Mouse (Mus musculus) adrenal gland, postnatal 25 days (tissue): ENCODE measurements around the gene Ttc7b. TPM values are rescaled to one million over a fixed set of nuclear protein-coding genes. Genes with fewer than 3 reads are reported as not detected.
A peak's percentile ranks its signal among the peaks of the same experiment; 100 is the strongest.

Source experiments
- DNase-seq: peaks from one replicate; pipeline ENCODE4 v3.0.0; 2021; ENCODE audit warnings: mixed read lengths
- total RNA-seq: library from RNA; stranded (reverse); gene quantifications from 2 replicates; pipeline ENCODE4 v1.2.3, GENCODE M21; 2021

Ttc7b gene
- total RNA-seq, 1 experiment from 2014 or later, result 92.8 TPM

GRCm38 (mm10) chr12:100381941-100382340 lies 138.7 kb downstream of the Ttc7b start:
- DNase-seq, result no peak

GRCm38 (mm10) chr12:100380697-100381291 lies 139.8 kb downstream of the Ttc7b start:
- DNase-seq, result no peak

- no peak for DNase-seq
Observed at GRCm38 (mm10) chr12:100379833-100380232, 140.8 kb downstream of the Ttc7b start.

DNA sequence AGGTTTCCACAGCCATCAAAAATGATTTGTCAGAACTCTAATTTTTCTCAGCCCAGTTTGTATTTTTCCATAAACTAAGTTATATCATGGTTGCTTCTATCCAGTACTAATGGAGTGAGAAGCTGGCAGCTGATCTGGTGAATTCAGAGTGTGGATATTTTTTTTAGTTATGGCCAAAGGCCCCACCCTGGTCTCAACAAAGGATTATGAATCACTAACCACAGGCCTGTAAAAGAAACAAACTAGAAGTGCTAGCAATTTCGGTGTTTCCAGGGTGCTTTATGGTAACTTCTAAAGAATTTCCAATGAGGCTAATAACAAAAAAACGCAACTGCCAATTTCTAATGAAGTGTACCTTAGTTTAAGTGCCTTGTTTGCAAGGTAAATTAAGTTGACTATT lies 142.4 kb downstream of the Ttc7b start:
- no peak for DNase-seq

- no peak for DNase-seq
Observed at GRCm38 (mm10) chr12:100377791-100378190, 142.8 kb downstream of the Ttc7b start.

GRCm38 (mm10) chr12:100375801-100376200 lies 144.8 kb downstream of the Ttc7b start:
- DNase-seq, result no peak

DNA sequence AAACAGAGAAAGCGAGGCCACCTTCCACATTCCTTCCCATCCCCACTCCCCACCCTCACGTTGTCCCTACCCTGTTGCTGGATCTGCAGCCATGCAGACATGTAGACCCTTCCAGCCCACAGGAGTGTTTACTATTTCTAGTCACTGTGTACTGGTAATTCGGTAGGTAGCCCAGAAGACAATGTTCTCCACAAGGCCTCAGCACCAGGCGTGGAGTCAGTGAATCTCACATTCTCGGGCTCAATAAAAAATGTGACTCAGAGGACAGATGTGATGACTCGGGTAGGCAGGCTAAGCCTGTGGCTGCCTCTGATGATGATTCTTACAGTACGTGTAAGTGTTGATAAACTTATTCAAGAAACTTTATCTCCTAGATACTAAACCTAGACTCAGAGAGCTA lies 147.8 kb downstream of the Ttc7b start:
- no peak for DNase-seq

DNA sequence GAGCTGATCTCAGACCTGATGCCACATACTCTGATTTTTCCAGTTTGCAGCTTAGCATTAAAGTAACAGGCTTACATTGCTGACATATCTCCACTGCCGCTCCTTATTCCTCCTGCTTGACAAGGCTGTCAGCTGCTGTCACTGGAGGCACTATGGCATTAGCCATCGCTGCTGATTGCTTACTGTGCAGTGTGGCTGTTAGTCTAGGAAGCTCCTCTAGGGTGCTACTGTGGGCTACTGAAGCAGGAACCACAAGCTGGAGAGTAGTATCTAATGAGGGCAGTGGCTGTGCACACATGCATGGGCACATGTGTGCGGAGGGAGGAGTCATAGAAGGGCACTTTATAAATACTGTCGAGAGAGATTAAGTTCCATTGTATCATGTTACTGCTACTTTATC lies 148.6 kb downstream of the Ttc7b start:
- DNase-seq, result no peak

- DNase-seq, result no peak
Observed at GRCm38 (mm10) chr12:100369786-100370185, 150.8 kb downstream of the Ttc7b start.

DNA sequence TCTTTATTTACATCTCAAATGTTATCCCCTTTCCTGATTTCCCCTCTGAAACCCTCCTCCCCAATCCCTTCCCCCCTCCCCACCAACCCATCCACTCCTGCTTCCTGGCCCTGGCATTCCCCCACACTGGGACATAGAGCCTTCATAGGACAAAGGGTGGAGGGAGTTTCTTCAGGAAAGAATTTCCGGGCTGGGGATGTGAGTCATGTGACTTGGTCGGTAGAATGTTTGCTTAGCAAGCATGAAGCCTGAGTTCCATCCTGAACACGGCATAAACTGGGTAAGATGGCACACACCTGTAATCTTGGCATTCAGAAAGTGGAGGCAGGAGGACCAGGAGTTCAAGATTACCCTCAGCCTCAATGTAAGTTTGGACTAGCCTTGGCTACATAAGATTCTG lies 151.4 kb downstream of the Ttc7b start:
- DNase-seq, result no peak

- DNase-seq, result no peak
Observed at GRCm38 (mm10) chr12:100361330-100361729, 159.3 kb downstream of the Ttc7b start.

DNA sequence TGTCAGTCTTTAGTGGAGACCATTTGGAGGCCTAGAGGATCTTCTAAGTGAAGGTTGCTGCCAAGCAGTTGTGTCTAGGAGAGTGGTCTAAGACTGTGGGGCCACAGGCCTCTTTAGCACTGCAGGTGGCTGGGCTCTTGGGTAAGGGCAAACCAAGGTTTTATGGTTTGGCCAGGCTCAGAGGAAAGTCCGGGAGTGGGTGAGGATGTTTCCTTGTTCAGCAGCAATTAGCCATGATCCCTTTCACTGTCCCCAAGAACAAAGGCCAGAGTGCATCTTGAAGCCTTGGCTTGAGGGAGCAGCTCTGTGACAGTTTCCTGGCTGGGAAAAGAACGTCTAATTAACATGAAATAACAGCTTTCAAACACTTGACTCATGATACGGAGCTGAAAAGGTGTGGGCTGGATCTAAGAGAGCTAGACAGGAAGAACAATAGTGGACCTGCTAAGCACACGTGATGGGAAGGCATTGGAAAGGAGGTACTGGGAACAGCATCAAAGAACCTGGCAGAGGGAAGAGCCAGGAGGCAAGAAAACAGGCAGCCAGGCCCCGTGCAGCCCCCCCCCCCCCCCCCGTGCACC lies 162.5 kb downstream of the Ttc7b start:
- no peak for DNase-seq

DNA sequence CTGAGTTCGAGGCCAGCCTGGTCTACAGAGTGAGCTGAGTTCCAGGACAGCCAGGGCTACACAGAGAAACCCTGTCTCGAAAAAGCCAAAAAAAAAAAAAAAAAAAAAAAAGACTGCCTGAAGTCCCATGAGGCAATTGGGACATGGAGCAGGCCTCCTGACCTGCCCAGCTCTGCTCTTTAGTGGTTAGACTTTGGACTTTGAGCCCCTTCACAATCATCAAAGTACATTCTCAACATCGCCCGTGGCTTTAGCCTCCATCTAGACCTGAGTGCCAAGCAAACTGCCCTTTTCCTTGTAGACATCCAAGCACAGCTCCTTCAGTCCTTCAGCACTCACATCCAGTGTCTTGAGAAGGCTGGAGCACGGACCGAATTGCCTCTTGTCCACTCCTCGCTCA lies 164.2 kb downstream of the Ttc7b start:
- DNase-seq, result no peak

DNA sequence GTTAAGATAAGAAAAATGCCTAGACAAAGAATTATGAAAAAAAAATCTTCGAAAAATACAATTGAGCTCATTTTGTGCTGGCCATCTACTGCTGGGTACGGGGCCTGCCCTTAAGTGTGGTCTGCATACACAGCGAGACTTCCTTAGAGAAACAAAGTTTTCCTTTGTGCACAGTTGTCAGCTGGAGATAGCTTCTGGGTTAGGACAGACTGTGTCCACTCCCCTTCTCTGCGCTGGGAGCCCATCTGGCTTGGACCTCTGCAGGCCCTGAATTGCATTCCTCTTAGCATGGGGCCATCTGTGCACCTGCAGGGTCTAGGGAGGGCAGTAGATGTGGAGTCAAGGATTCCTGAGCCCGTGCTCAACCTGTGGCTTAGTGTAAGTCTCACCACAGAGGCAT lies 165.1 kb downstream of the Ttc7b start:
- no peak for DNase-seq

- peak; percentile 68 for DNase-seq
Observed at GRCm38 (mm10) chr12:100353954-100354353, 166.7 kb downstream of the Ttc7b start.

DNA sequence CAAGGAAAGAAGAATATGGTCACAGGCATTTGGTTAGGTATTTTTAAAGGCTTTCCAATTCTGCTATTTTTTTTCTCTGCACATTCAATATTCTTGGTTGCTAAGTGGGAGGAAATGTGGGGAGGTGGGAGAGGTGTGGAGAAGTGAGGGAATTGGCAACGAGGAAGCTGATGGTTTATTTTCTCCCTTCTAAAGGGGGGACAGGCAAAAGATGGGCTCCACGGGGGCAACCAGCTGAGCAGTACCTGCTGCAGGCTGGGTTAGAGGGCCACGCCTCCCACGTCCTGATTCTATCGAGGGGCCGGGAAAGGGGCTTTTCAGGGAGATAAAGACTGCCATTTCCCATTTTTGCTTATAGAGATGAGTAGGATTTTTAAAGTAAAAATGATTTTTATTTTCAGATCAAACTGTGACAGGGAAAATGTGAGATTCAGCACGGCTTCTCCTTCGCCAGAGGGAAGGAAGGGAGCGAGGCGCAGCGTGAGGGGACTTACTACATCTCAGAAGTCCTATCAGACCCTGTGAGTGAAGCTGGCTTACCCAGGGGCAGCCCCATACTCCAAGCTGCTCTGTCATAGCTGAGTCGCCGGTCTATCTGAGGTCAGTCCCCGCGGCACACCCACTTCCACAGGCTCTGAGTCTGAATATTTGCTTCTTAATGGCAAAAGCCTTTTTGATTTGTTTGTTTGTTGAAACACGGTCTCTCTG lies 167.4 kb downstream of the Ttc7b start:
- DNase-seq, result no peak

DNA sequence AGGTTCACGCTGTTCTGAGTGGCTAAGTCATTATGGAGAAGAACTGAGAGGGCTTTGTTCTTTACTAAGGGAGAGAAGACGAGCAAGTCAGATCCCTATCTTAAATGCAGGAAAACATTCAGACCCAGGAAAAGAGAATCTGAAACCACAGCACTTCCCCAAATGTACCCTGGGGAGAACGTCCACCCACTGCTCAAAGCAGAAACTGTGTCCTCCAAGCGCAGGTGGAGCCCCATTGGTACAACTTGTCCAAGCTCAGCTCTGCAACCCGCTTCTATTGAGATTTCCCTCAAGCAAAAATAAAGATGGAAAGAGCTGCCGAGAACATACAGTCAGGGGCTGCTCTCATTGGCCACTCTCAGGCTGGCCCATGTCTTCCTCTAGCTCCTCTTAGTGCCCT lies 168.5 kb downstream of the Ttc7b start:
- DNase-seq, result no peak

GRCm38 (mm10) chr12:100343554-100343953 lies 177.1 kb downstream of the Ttc7b start:
- no peak for DNase-seq

DNA sequence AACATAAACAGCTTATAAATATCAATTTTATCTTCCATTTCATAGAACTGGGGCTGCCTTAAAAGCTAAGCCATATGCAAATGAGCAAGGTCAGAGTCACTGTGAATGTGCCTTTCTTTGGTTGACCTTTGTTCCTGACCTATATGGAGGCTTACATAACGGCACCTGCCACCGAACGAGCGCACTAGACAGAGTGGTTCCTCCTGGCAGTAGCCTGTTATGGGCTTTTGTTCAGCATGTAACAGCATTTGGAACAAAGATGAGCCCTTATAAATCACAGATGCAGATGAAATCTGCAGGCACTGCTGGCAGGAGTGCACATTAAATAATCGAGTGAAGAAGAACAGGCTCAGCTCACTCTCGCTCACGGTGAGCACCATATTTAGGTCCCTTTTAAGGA lies 179.0 kb downstream of the Ttc7b start:
- no peak for DNase-seq

GRCm38 (mm10) chr12:100340901-100341460 lies 179.6 kb downstream of the Ttc7b start:
- no peak for DNase-seq

DNA sequence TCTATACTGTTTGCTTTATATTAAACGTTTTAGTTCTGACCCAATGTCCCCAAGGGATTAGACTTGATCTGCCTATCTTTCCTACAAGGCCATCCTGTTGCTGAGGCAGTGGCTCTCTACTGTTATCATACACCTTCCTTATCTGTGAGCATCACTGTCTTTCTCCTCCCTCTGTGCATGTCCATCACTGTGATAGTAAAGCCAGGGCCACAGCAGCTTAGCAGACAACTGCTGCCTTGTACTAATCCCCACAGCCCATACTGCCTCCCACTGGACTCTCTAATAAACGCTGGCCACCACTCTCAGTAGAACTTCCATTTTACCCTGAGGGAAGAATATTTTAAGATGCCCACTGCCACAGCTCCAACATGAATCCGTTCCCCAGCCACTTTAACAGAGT lies 182.6 kb downstream of the Ttc7b start:
- no peak for DNase-seq

- no peak for DNase-seq
Observed at GRCm38 (mm10) chr12:100337351-100338018, 183.1 kb downstream of the Ttc7b start.

GRCm38 (mm10) chr12:100336241-100336640 lies 184.4 kb downstream of the Ttc7b start:
- DNase-seq, result no peak
